Mouse (Mus musculus): Measurements from ENCODE around the gene Antxr1.

Gene Antxr1

DNA sequence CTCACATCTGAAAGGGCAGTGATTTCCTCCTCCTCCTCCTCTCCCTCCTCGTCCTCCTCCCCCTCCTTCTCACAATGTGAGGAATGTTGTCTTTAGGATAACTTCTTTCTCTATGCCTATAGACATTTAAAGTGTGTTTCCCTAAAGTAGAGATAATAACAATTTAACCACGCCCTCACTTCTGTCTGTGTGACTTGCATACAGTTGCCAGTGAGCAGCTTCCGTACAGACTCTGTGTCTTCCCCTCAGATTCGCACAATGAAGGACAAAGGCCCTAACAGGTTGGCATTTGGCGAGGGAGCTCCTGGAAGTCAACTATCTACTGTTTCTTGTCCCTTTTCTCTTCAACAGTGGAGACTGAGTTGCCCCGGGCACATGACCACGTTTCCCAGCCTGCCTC, 185.2 kb downstream of the Antxr1 start:
- DNase-seq (ENCODE audit: low read depth in 1 of 2, low spot score in 2 of 2), result no peak

DNA sequence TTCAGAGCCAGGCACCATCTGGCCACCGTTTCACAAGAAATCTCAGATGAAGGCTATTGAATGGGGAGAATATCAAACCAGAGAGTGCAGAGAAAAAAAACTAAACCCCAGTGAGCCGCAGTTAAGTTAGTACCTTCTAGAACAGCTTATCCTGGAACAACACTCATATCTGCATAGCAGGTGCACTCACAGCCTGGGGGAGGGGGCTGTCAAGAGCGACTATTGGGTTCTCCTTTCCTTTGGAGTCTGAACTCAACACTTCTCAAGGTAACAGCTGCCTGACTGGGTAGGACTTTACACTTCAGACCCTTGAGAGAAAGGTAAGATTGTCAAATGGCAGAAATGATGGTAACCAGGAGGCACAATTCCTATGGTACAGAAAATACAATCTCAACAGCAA, 187.7 kb downstream of the Antxr1 start:
- DNase-seq (ENCODE audit: low read depth in 1 of 2, low spot score in 2 of 2), result no peak

DNA sequence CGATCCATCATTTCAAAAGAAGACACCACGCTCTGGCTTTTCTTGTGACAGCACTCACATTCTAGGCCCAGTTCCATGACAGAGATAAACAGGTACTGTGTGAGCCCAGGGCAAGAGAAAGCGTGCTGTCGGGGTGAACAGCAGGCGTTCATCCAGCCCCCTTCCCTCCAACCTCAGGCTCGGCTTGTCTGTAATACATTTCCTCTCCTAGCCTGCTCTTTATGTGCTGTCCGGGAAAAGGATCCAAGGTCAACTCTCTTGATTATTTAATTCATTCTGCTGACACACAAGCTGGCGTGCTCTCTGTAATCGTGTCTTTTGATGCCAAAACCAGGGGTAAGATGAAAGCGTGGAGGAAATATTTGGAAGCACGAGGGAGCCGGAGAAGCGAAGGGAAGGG, 192.0 kb downstream of the Antxr1 start:
- DNase-seq (ENCODE audit: low read depth in 1 of 2, low spot score in 2 of 2), result no peak

DNA sequence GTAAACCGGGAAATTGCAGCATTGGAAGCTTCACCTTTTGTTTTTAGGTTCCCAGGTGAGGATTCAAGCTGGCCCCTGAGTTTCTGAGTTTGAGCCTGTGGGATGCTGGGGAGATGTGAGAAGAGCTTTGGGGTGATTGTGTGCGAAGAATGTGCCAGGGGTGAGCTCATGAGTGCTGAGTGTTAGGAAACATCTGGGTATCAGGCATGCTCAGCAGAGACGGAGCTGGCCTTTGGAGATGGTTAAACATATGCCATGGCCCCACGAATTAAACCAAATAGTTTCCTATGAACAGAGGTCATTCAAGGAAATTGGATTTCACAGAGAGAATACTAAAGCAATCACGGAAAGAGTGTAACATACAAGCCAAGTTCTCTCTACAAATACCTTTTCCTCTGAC, 193.4 kb downstream of the Antxr1 start:
- no peak for DNase-seq (ENCODE audit: low read depth in 1 of 2, low spot score in 2 of 2)

DNA sequence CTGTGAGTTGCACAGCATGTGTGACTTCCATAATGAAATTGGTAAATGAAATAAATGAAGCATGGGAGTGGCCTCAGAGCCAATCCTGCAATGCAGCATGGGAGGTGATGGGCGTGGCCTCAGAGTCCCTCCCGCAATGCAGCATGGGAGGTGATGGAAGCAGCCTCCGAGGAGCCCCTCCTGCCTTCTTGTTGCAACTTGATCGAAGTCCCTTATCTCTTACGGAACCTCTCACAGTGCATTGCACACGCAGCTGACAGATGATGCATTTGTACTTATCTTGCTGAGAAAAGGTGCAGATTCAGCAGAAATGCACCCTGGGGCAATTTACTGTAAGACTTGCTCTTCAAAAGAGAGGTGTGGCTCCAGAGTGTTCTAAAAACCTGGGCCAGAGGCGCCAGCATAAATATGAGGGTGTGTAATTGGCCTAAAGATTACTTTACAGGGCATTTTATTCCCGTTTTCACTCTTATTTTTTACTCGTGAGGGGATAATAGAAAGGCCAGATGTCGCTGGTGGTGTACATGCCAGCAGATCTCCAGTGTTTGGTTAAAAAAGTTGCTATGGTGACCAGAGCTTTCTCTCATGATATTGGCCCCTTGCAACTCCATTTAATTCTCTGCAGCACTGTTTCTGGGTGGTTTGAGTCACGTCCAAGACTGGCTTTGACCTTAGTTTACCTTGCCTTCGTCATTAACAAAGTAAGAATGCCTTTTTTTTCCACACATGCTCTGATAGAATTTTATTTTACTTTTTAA, 195.6 kb downstream of the Antxr1 start:
- DNase-seq (ENCODE audit: low read depth in 1 of 2, low spot score in 2 of 2), result no peak

DNA sequence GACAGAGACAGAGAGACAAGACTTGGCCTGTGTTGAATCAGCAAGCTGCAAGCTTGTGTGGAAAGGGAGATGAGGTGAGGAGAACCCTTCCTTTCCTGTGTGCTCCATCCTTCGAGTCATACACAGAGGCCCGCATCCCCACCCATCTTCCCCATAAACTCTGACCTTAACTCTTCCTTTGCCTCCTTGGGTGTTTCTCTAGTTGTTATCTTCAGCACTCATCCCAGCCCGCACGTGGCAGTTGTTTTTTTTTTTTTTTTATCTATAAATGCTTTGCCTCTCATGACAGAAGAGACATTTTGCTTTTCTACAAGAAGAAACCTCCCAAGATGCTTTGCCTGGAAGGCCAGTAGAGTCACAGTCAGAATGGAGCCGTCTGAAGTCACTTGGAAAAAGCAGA, 197.1 kb downstream of the Antxr1 start:
- no peak for DNase-seq (ENCODE audit: low read depth in 1 of 2, low spot score in 2 of 2)

DNA sequence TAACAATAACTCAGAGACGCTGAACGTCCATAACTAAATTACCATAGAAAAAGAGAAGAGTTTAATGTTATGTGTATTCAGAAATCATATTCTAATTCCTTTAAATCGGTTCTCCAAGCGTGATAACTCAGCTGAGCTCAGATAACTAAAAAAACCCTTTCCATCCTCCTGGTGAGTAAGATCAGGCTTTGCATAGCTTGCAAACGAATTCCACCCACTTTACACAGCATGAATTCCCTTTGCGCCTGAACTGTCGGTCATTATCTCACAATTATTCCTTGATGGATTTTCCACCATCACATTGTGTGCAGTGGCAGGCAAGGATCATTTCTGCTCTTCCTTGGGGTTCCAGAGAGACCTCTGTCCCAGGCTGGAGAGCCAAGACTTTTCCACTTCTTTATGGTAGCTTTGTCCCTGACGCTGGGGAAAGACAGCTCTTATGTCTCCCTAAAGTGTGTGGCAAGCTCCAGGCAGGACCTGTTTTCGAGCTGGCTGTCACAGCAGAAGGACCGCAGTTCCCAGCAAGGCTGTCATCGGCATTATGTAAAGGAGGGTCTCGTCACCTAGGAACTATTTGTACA, 201.6 kb downstream of the Antxr1 start:
- DNase-seq (ENCODE audit: low read depth in 1 of 2, low spot score in 2 of 2), result no peak

DNA sequence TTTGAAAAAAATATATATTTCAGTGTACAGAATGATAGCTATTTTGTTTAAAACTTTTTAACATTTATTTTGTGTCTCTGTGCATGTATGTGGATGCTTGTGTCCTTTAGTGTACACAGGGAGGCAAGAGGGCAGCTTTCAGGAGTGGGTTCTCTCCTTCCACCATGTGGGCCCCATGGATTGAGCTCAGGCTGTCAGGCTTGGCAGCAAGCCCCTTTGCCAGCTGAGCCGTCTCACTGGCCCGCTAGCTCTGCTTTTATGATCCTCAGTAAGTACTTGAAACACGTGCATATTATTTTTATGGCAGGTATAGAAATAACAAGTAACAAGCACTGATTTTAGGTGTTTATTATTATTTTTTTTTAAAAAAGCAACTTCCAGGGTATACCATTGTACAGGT, 202.1 kb downstream of the Antxr1 start:
- no peak for DNase-seq (ENCODE audit: low read depth in 1 of 2, low spot score in 2 of 2)

DNA sequence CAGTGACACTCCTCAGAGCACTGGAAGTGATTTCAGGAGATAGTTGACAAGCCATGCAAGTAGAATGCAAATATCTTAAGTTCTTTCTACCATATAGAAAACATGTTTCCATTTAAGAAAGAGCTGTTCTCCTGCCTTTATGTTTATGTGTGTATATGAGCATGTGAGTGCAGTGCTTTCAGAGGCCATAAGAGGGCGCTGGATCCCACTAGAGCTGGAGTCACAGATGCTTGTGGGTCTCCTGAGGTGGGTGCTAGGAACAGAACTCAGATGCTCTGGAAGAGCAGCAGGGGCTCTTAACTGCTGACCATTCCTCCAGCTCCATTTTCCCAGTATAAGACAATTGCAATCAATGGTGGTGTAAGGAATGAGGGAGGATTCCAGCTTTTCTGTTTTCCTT, 204.5 kb downstream of the Antxr1 start:
- no peak for DNase-seq (ENCODE audit: low read depth in 1 of 2, low spot score in 2 of 2)

DNA sequence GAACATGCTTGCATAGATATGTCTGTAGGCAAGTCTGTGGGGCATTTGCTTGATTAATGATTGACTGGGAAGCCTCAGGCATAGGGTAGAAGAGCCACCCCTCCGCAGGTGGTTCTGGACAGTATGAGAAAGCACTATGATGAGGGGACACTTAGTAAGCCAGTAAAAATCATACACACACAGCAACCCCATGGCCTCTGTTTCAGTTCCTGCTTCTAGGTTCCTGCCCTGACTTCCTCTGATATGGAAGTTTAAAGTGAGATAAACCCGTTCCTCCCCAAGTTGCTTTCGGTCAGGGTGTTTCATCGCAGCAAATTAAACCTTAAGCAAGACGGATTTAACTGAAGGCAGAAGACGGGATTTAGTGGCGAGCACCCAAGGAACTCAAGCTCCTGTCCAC, 205.0 kb downstream of the Antxr1 start:
- DNase-seq (ENCODE audit: low read depth in 1 of 2, low spot score in 2 of 2), result no peak

DNA sequence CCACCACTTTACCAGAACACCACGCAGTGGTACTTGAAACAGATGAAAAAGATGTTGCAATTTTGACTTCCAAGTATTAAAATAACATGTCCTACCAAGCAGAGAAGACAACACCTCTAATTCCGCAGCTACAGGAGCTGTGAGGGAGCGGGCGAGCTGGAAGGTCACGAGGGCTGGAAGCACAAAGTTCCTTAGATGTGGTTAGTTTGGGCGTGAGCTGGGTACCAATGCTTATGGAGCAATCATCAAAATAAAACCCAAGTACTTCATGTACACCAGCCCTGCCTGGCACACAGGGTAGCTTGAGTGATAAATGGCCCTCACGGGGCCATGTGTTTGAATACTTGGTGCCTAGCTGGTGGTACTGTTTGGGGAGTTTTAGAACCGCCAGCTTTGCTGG, 205.8 kb downstream of the Antxr1 start:
- DNase-seq (ENCODE audit: low read depth in 1 of 2, low spot score in 2 of 2), result no peak

DNA sequence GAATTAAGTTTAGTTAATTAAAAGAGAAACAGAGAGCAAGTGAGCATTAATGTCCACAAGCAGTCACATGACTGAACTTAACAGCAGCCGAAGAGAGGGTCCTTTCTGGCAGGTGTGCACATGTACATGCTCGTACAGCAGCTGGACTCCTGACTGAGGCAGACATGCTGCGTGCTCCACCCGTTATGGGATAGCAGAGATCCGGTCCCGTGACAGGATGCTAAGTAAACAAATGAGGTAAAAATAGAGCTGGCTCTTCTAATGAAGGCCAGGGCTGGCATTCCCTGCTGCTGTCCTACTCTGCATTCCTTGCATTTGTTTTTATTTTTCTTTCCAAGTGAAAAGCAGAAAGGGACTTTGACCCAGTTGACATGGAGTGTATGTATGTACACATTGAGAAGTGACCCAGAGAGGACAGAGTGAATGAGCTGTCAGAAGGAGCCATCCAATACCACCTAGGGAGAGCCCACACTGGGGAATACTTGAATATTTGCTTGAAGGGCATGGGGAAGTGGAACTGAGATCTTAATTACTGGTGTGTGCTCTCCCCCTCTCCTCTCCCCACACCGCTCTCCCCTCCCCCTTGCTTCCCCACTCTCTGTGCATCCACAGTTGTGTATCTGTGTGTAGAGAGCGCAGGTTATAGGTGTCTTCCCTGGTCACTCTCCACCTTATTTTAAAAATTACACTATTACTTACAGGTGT, 208.4 kb downstream of the Antxr1 start:
- DNase-seq (ENCODE audit: low read depth in 1 of 2, low spot score in 2 of 2), result no peak

DNA sequence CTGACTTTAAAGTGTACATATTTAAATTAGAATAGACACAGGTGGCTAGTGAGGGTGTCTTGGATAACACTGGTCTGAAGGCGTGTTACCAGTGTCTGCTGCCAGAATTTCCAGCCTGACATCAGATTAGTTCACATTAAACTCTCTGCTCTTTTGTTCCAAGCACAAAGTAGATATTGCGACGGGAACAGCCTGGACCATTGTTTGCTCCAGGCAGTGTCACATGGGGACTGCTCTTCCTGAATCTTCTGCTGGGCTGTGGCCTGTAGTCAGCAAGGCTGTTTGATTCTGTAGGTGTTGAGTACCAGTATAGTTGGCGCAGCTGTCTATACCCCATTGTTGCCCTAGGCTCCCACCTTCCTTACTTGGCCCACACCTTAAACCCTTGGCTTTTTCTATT, 211.6 kb downstream of the Antxr1 start:
- no peak for DNase-seq (ENCODE audit: low read depth in 1 of 2, low spot score in 2 of 2)

DNA sequence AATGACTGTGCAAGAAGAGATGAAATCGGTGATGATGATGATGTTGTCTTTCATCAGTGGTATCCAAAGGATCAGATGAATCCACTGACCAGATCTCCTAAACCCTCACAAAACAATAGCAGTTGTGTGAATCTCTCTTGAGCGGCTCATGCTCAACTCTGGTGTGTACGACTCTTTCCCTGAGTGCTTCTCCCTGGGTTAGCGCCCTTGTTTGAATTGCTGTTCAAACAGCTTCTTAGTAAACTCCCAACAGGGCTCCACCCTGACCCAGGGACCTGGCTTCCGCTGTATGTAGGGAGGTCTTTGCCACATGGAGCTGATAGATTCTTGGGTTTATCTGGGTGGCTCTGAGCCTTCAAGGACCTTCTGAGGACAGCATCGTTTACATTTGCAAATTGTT, 212.2 kb downstream of the Antxr1 start:
- DNase-seq (ENCODE audit: low read depth in 1 of 2, low spot score in 2 of 2), result no peak

DNA sequence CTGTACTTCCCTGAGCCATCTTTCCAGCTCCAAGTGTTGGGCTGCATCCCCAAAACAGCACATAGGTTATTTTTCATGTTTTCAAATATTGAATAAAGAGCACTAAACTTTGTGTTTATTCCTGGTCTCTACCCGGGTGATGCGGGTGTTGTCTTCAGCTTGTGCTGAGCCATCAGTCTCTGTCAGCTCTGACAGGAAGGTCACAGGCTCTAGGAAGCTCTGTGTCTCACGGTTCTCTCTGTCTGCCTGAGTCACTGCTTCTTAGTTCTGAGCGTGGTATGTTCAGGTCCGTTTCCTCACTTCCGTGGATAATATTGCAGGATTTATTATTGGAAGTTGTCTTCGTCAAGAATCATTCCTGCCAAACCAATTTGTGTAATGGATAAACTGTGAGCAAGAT, 213.7 kb downstream of the Antxr1 start:
- DNase-seq (ENCODE audit: low read depth in 1 of 2, low spot score in 2 of 2), result no peak

DNA sequence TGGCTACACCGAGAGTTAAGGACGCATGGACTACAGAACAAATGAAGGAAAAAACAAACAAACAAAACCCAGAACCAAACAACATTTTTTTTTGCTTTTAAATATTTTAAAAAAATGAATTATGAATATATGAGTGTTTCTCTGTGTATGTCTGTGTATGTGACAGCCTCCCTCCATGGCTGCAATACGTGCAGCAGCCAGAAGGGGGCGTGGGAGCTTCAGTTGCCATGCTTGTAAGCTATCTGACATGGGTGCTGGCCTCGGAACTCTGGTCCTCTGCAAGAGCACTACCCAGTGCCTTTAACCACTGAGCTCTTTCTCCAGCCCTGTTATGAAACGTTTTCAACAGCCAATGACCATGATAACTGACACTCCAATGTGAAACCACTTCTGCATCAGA, 215.0 kb downstream of the Antxr1 start:
- no peak for DNase-seq (ENCODE audit: low read depth in 1 of 2, low spot score in 2 of 2)

DNA sequence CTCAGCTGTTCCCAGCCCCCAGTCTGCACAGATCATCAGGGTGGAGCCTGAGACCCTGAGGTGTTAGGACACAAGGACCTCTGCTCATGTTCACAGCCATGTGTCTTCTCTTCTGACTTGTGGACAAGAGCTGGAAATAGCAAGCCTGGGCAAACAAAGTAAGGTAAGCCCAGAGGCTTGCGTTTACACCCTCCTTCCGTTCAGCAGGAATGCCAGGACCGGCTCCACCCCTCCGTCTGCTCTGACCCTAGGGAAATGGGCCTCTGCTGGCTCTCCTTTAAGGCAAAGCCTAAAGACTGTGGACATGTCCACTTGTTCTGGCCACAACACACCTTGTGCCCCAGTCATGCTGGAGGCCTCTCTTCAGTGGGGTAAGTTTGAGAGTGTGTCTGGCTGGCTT, 215.6 kb downstream of the Antxr1 start:
- DNase-seq (ENCODE audit: low read depth in 1 of 2, low spot score in 2 of 2), result no peak

DNA sequence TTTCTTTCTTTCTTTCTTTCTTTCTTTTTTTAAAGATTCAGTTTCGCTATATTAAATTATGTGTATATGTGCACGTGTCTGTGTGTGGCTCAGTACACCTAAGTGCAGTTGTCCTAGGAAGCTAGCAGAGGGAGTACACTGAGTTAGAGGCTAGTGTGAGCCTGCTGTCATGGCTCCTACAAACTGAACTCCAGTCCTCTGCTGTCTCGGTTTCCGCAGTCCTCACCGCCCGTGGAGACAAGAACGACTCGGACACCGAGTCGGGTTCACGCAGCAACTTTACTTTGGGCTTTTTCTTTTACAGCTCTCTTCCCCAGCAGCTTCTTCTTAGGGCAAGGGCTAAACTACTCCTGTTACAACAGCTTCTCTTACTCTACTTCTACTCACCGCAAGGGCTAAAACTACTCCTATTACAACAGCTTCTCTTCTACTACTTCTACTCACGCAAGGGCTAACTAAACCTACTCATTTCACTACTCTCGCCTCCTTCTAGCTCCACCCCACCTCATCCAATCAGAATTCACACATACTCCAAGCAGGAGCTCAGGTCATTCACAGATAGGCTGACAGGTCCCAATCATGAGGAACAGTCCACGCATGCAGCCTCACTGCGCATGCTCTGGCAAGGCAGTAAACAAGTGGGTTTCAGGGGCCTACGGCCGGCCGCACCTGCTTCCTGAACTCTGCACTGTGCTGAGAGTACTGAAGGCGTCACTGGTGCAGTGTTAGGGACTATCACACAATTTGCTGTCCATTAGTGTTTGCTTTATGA, 216.4 kb downstream of the Antxr1 start:
- DNase-seq (ENCODE audit: low read depth in 1 of 2, low spot score in 2 of 2), result no peak

DNA sequence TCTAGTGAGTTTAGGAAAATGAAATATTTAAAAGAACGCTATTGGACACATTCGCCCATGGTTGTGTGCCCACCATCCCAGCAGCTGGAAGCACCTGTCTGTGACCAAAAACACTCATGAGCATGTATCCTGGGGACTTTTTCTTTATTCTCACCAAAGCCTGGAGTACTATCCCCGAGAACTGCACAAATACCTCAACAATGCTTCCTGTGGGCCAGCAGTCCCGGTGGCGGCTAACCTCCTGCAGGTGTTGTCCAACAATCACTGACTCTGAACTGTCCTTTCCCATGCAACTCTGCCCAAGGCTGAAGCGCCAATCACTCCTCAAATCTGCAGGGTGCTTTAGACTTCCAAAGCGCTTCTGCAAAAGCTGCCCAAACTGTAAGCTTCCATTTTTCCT, 219.0 kb downstream of the Antxr1 start:
- no peak for DNase-seq (ENCODE audit: low read depth in 1 of 2, low spot score in 2 of 2)

DNA sequence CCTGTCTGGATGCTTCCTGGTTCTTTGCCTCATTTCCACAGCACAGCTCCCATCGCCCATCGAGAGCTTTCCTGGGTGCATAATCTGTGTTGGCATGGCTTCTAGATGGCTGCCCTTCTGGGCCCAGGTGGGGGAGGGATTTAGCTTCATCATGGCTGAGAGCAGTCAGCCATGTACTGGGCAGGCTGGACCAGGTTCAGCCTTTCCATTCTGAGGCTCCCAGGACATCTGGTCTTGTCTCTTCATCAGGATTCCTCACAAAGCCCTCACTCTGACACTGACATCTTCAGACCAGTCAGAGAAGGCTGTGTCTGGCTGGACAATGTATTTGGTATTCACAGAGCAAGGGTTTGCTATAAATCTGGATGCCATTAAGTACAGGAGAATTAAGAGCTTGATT, 219.6 kb downstream of the Antxr1 start:
- DNase-seq (ENCODE audit: low read depth in 1 of 2, low spot score in 2 of 2), result no peak

DNA sequence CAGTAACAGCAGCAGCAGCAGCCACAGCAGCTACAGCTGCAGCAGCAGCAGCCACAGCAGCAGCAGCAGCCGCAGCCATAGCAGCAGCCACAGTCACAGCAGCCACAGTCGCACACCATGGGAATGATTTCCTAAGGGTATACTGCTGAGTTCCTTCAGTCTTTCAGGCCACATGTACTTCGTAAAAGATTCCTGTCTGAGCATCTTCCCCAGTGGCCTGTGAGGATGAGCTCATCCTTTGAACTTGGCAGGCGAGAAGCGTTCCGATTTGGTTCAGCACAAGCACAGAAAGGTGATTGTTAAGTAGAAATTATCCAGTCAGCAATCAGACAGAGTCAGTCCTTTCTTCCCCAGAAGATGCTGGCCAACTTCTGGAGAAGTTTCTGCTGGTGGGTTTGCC, 223.5 kb downstream of the Antxr1 start:
- DNase-seq (ENCODE audit: low read depth in 1 of 2, low spot score in 2 of 2), result no peak

DNA sequence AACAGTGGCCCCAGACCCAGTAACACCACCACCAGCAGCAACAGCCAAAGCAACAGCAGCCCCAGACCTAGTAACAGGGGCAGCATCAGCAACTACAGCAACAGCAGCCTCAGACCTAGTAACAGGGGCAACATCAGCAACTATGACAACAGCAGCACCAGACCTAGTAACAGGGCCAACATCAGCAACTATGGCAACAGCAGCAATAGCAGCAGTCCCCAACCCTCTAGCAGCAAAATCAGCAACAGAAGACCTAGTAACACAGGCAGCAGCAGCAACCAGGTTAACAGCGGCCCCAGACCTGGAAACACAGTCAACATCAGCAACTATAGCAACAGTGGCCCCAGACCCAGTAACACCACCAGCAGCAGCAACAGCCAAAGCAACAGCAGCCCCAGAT, 224.1 kb downstream of the Antxr1 start:
- DNase-seq (ENCODE audit: low read depth in 1 of 2, low spot score in 2 of 2), result no peak
